Mouse (Mus musculus) MEL (cell line): ENCODE measurements around the gene Acsl4. TPM values are rescaled to one million over a fixed set of nuclear protein-coding genes. Genes with fewer than 3 reads are reported as not detected.
A peak's percentile ranks its signal among the peaks of the same experiment; 100 is the strongest.

Source experiments
- DNase-seq: peaks from one replicate; pipeline ENCODE4 v3.0.0; 2011; ENCODE audit warnings: low read depth, low spot score
- H3K27ac ChIP-seq: 2 replicates; pipeline ENCODE4 v1.5.1; 2012; ENCODE audit warnings: low read depth, mild to moderate bottlenecking, control low read depth, low read length, moderate library complexity; ENCODE audit not compliant: control insufficient read depth
- H3K27me3 ChIP-seq, 2 experiments: fragments of 150-350 bp in 1 of 2; sonication (generic) in 1 of 2; 2 replicates each; pipeline ENCODE4 v1.6.1; 2012; ENCODE audit warnings: low read length in 2 of 2, mild to moderate bottlenecking in 2 of 2, improper control_type of control experiment in 1 of 2, moderate library complexity in 1 of 2; ENCODE audit not compliant: insufficient read depth in 2 of 2, control insufficient read depth in 1 of 2
- H3K36me3 ChIP-seq, 2 experiments: 2 replicates each; pipeline ENCODE4 v1.6.1; 2012 to 2014; ENCODE audit warnings: low read length in 2 of 2, improper control_type of control experiment in 1 of 2, inconsistent platforms in 1 of 2, mild to moderate bottlenecking in 1 of 2; ENCODE audit not compliant: insufficient read depth in 2 of 2, control insufficient read depth in 1 of 2
- H3K4me1 ChIP-seq, 2 experiments: fragments of 150-350 bp in 1 of 2; sonication (generic) in 1 of 2; 2 replicates each; pipeline ENCODE4 v1.6.1; 2012; ENCODE audit warnings: low read length in 2 of 2, improper control_type of control experiment in 1 of 2, mild to moderate bottlenecking in 1 of 2; ENCODE audit not compliant: insufficient read depth in 2 of 2, control insufficient read depth in 1 of 2
- H3K4me3 ChIP-seq, 2 experiments: fragments of 150-350 bp in 1 of 2; sonication (generic) in 1 of 2; 2 replicates each; pipeline ENCODE4 v1.5.1; 2012; ENCODE audit warnings: low read depth in 2 of 2, low read length in 2 of 2, mild to moderate bottlenecking in 2 of 2, moderate library complexity in 2 of 2, control low read depth in 1 of 2, improper control_type of control experiment in 1 of 2; ENCODE audit not compliant: control insufficient read depth in 1 of 2, insufficient read depth in 1 of 2
- H3K79me2 ChIP-seq: 2 replicates; pipeline ENCODE4 v1.6.1; 2012; ENCODE audit warnings: mild to moderate bottlenecking, low read length, moderate library complexity; ENCODE audit not compliant: control insufficient read depth, poor library complexity, insufficient read depth
- H3K9ac ChIP-seq: 2 replicates; pipeline ENCODE4 v1.6.1; 2012; ENCODE audit warnings: low read depth, mild to moderate bottlenecking, control low read depth, low read length, moderate library complexity; ENCODE audit not compliant: control insufficient read depth, poor library complexity, severe bottlenecking
- H3K9me3 ChIP-seq: fragments of 150-350 bp; sonication (generic); replicated peaks from 2 replicates; pipeline ENCODE4 v1.6.1; 2012; ENCODE audit warnings: mild to moderate bottlenecking, low read length, improper control_type of control experiment, moderate library complexity; ENCODE audit not compliant: insufficient read depth
- CHD1 ChIP-seq: IDR thresholded peaks from 2 replicates; pipeline ENCODE4 v1.6.1; 2012; ENCODE audit warnings: low read depth, mild to moderate bottlenecking, inconsistent platforms, low read length, improper control_type of control experiment
- CHD2 ChIP-seq: IDR thresholded peaks from 2 replicates; pipeline ENCODE4 v1.6.1; 2011; ENCODE audit warnings: low read length, improper control_type of control experiment
- CTCF ChIP-seq, 3 experiments: IDR thresholded peaks in 2 of 3; conservative IDR thresholded peaks in 1 of 3; 2 replicates each; pipeline ENCODE4 v1.5.1; 2011 to 2012; ENCODE audit warnings: low read length in 3 of 3, low read depth in 2 of 3, mild to moderate bottlenecking in 2 of 3, improper control_type of control experiment in 1 of 3, inconsistent platforms in 1 of 3, mixed read lengths in 1 of 3, moderate library complexity in 1 of 3; ENCODE audit not compliant: control insufficient read depth in 1 of 3, insufficient read depth in 1 of 3, poor library complexity in 1 of 3, severe bottlenecking in 1 of 3
- E2F4 ChIP-seq: IDR thresholded peaks from 2 replicates; pipeline ENCODE4 v1.6.1; 2011; ENCODE audit warnings: low read depth, low read length, improper control_type of control experiment, borderline replicate concordance
- ELF1 ChIP-seq: IDR thresholded peaks from 2 replicates; pipeline ENCODE4 v1.6.1; 2014; ENCODE audit warnings: low read depth, mild to moderate bottlenecking, inconsistent platforms, low read length, improper control_type of control experiment, moderate library complexity
- EP300 ChIP-seq, 2 experiments: IDR thresholded peaks; 2 replicates each; pipeline ENCODE4 v1.6.1; 2011; ENCODE audit warnings: improper control_type of control experiment in 2 of 2, low read length in 2 of 2, low read depth in 1 of 2, mild to moderate bottlenecking in 1 of 2
- ETS1 ChIP-seq: IDR thresholded peaks from 2 replicates; pipeline ENCODE4 v1.6.1; 2012; ENCODE audit warnings: low read depth, mild to moderate bottlenecking, inconsistent platforms, low read length, improper control_type of control experiment, moderate library complexity
- GABPA ChIP-seq: IDR thresholded peaks from 2 replicates; pipeline ENCODE4 v1.6.1; 2012; ENCODE audit warnings: low read depth, mild to moderate bottlenecking, inconsistent platforms, low read length, improper control_type of control experiment, moderate library complexity
- GATA1 ChIP-seq: IDR thresholded peaks from 2 replicates; pipeline ENCODE4 v1.6.1; 2011; ENCODE audit warnings: low read depth, low read length, improper control_type of control experiment
- MAX ChIP-seq: IDR thresholded peaks from 2 replicates; pipeline ENCODE4 v1.6.1; 2011; ENCODE audit warnings: low read length, improper control_type of control experiment
- MXI1 ChIP-seq: IDR thresholded peaks from 2 replicates; pipeline ENCODE4 v1.6.1; 2011; ENCODE audit warnings: mild to moderate bottlenecking, low read depth, low read length, improper control_type of control experiment
- MYB ChIP-seq: IDR thresholded peaks from 2 replicates; pipeline ENCODE4 v1.6.1; 2011; ENCODE audit warnings: mild to moderate bottlenecking, low read depth, low read length, improper control_type of control experiment
- NELFE ChIP-seq: IDR thresholded peaks from 2 replicates; pipeline ENCODE4 v1.6.1; 2011; ENCODE audit warnings: low read depth, low read length, improper control_type of control experiment
- NRF1 ChIP-seq: IDR thresholded peaks from 2 replicates; pipeline ENCODE4 v1.6.1; 2014; ENCODE audit warnings: low read depth, mild to moderate bottlenecking, inconsistent platforms, low read length, improper control_type of control experiment, moderate library complexity; ENCODE audit not compliant: poor library complexity, insufficient read depth, severe bottlenecking
- POLR2AphosphoS2 ChIP-seq: IDR thresholded peaks from 2 replicates; pipeline ENCODE4 v1.6.1; 2011; ENCODE audit warnings: low read length, improper control_type of control experiment
- POLR2AphosphoS5 ChIP-seq: IDR thresholded peaks from 2 replicates; pipeline ENCODE4 v1.6.1; 2012; ENCODE audit warnings: low read depth, borderline replicate concordance, mild to moderate bottlenecking, inconsistent platforms, low read length, moderate library complexity, mixed read lengths
- RAD21 ChIP-seq: IDR thresholded peaks from 2 replicates; pipeline ENCODE4 v1.6.1; 2011; ENCODE audit warnings: mild to moderate bottlenecking, low read depth, low read length, improper control_type of control experiment
- RCOR1 ChIP-seq: IDR thresholded peaks from 2 replicates; pipeline ENCODE4 v1.6.1; 2012; ENCODE audit warnings: low read depth, mild to moderate bottlenecking, inconsistent platforms, low read length, improper control_type of control experiment
- SMC3 ChIP-seq: IDR thresholded peaks from 2 replicates; pipeline ENCODE4 v1.6.1; 2011; ENCODE audit warnings: low read depth, low read length, improper control_type of control experiment
- TAL1 ChIP-seq: IDR thresholded peaks from 2 replicates; pipeline ENCODE4 v1.6.1; 2012; ENCODE audit warnings: mild to moderate bottlenecking, inconsistent platforms, low read length, moderate library complexity, mixed read lengths
- TCF12 ChIP-seq: IDR thresholded peaks from 2 replicates; pipeline ENCODE4 v1.6.1; 2014; ENCODE audit warnings: low read depth, mild to moderate bottlenecking, inconsistent platforms, low read length, improper control_type of control experiment, moderate library complexity
- UBTF ChIP-seq: IDR thresholded peaks from 2 replicates; pipeline ENCODE4 v1.6.1; 2012; ENCODE audit warnings: low read depth, mild to moderate bottlenecking, inconsistent platforms, low read length, improper control_type of control experiment, moderate library complexity, borderline replicate concordance; ENCODE audit not compliant: insufficient read depth
- USF1 ChIP-seq: IDR thresholded peaks from 2 replicates; pipeline ENCODE4 v1.6.1; 2014; ENCODE audit warnings: low read depth, mild to moderate bottlenecking, inconsistent platforms, low read length, improper control_type of control experiment, moderate library complexity
- ZC3H11A ChIP-seq: IDR thresholded peaks from 2 replicates; pipeline ENCODE4 v1.6.1; 2012; ENCODE audit warnings: low read depth, mild to moderate bottlenecking, inconsistent platforms, low read length, improper control_type of control experiment
- ZNF384 ChIP-seq: IDR thresholded peaks from 2 replicates; pipeline ENCODE4 v1.6.1; 2012; ENCODE audit warnings: low read depth, mild to moderate bottlenecking, inconsistent platforms, low read length, improper control_type of control experiment
- polyA plus RNA-seq, 2 experiments: library from polyadenylated mRNA; stranded (reverse) in 1 of 2; unstranded in 1 of 2; fragments of >175 nt in 1 of 2; fragments of >200 nt in 1 of 2; gene quantifications; 2 replicates each; pipeline versions ENCODE4 v1.2.1 to v1.2.4; 2012; ENCODE audit warnings: low replicate concordance in 2 of 2, low read depth in 1 of 2; ENCODE audit not compliant: insufficient read length in 2 of 2, insufficient read depth in 1 of 2, missing spikeins in 1 of 2
- total RNA-seq: library from RNA; depleted of rRNA; stranded (reverse); fragments of 300-350 nt; gene quantifications from 2 replicates; pipeline ENCODE4 v1.2.3, GENCODE M21; 2012

Acsl4 gene
- total and polyA plus RNA-seq, 3 experiments = 17.1 to 100 (median 17.7) TPM

GRCm38 (mm10) chrX:142413884-142414283, 23.5 kb upstream of the Acsl4 start:
- no peaks in the 10 kb centered on the region for H3K27me3 ChIP-seq
- no peak overlapping the region for H3K9ac ChIP-seq
- H3K4me3 ChIP-seq = no peak overlapping the region
- peaks cover 16 to 20% of the 10 kb centered on the region in 2 experiments for H3K4me1 ChIP-seq
- TF ChIP-seq NELFE = no peak
- TF ChIP-seq POLR2AphosphoS5 = no peak
- TF ChIP-seq MXI1 = 0 out of 2 replicates have a peak, but pooled peaks have one; percentile 21
- TF ChIP-seq POLR2AphosphoS2 = no peak
- TF ChIP-seq ZNF384 = no peak
- no peak for TF ChIP-seq ELF1
- peak; percentile 75 for TF ChIP-seq MYB
- no peak for TF ChIP-seq GABPA
- no peak for TF ChIP-seq CHD1
- peak; percentile 46; the same call in 1 of the 2 replicates for TF ChIP-seq RCOR1
- TF ChIP-seq CHD2 = no peak
- peak; percentile 78 for TF ChIP-seq ETS1
- peak; percentile 78 to 83 for TF ChIP-seq EP300 (IDR thresholded peaks at IDR 0.05; ENCODE audit: low read depth in 1 of 2, low read length in 2 of 2)
- no peak for TF ChIP-seq SMC3
- no peak for TF ChIP-seq NRF1
- no peak for TF ChIP-seq UBTF
- TF ChIP-seq CTCF (IDR thresholded peaks at IDR 0.05 in 2 of 3, conservative IDR thresholded peaks at IDR 0.05 in 1 of 3; ENCODE audit: control insufficient read depth in 1 of 3, insufficient read depth in 1 of 3, low read depth in 2 of 3, low read length in 3 of 3, poor library complexity in 1 of 3, severe bottlenecking in 1 of 3) = no peak
- no peak for TF ChIP-seq USF1
- no peak for TF ChIP-seq MAX
- TF ChIP-seq RAD21 = no peak
- TF ChIP-seq ZC3H11A = no peak
- no peak for TF ChIP-seq E2F4
- no peak for TF ChIP-seq TAL1
- TF ChIP-seq GATA1 = peak; percentile 59
- TF ChIP-seq TCF12 = peak; percentile 82
- peak; percentile 53 for DNase-seq
- no peaks in the 10 kb centered on the region for H3K9me3 ChIP-seq
- peaks cover 0 to 23% of the 10 kb centered on the region in 2 experiments; a peak in 2 of 4 replicates for H3K36me3 ChIP-seq
- no peaks in the 10 kb centered on the region for H3K79me2 ChIP-seq
- H3K27ac ChIP-seq = peak overlapping the region; percentile 14; the same call in 1 of the 2 replicates
